Mouse (Mus musculus) heart, adult 2 months (tissue): Measurements from ENCODE around the gene Manbal. TPM values are rescaled to one million over a fixed set of nuclear protein-coding genes. Genes with fewer than 3 reads are reported as not detected.

ENCODE experiments used
- DNase-seq, 2 experiments: peaks; one replicate each; pipeline ENCODE4 v3.0.0; 2021
- H3K27ac ChIP-seq: fragments of 200-600 bp; 2 replicates; pipeline ENCODE4 v1.8.1; 2022
- H3K27me3 ChIP-seq: fragments of 200-500 bp; 2 replicates; pipeline ENCODE4 v1.6.1; 2012; ENCODE audit warnings: mild to moderate bottlenecking, low read length, inconsistent platforms, mixed read lengths; ENCODE audit not compliant: control insufficient read depth, insufficient read depth
- H3K36me3 ChIP-seq: fragments of 200-500 bp; 2 replicates; pipeline ENCODE4 v1.6.1; 2012; ENCODE audit warnings: low read length, inconsistent platforms; ENCODE audit not compliant: control insufficient read depth, insufficient read depth
- H3K4me1 ChIP-seq: fragments of 200-500 bp; 2 replicates; pipeline ENCODE4 v1.6.1; 2011; ENCODE audit warnings: low read length; ENCODE audit not compliant: control insufficient read depth, insufficient read depth
- H3K4me3 ChIP-seq: fragments of 200-600 bp; 2 replicates; pipeline ENCODE4 v1.8.1; 2022
- H3K79me2 ChIP-seq: fragments of 200-500 bp; replicated peaks from 2 replicates; pipeline ENCODE4 v1.6.1; 2012; ENCODE audit warnings: mild to moderate bottlenecking, inconsistent platforms, low read length, moderate library complexity, mixed read lengths; ENCODE audit not compliant: control insufficient read depth, insufficient read depth
- H3K9ac ChIP-seq: fragments of 200-500 bp; 2 replicates; pipeline ENCODE4 v1.6.1; 2012; ENCODE audit warnings: low read depth, mild to moderate bottlenecking, control low read depth, inconsistent platforms, low read length, mixed read lengths
- CTCF ChIP-seq: fragments of 200-600 bp; IDR thresholded peaks from 2 replicates; pipeline ENCODE4 v1.8.1; 2022; ENCODE audit warnings: antibody characterized with exemption, mild to moderate bottlenecking, moderate library complexity
- EP300 ChIP-seq: fragments of 200-500 bp; IDR thresholded peaks from 2 replicates; pipeline ENCODE4 v1.6.1; 2011; ENCODE audit warnings: low read depth, low read length, control low read depth; ENCODE audit not compliant: insufficient read depth
- POLR2A ChIP-seq: fragments of 200-500 bp; IDR thresholded peaks from 2 replicates; pipeline ENCODE4 v1.6.1; 2011; ENCODE audit warnings: mild to moderate bottlenecking, low read depth, low read length, control low read depth; ENCODE audit not compliant: insufficient read depth
- WGBS: fragments of 180-500 bp; shearing (Covaris S2); methylation state at CpG from one replicate; pipeline ENCODE4 v1.1.7; 2018; 5-methylcytosine and 5-hydroxymethylcytosine counted together
- intact Hi-C: fragments of 180-260 bp; cut with DNase I; formaldehyde crosslinking; loops from one replicate; pipeline ENCODE4 v1.15.1; 2025
- polyA plus RNA-seq: library from polyadenylated mRNA; depleted of rRNA; stranded (reverse); fragments of >200 nt; gene quantifications from 2 replicates; pipeline ENCODE4 v1.2.3, GENCODE M21; 2012
- total RNA-seq, 2 experiments: library from RNA; stranded (reverse); gene quantifications; 2 replicates each; pipeline ENCODE4 v1.2.3; 2021

Manbal gene
- total and polyA plus RNA-seq, 3 experiments, result 14.5 to 44.2 (median 20.1) TPM

GRCm38 (mm10) chr2:157424904-157425642 is 57.7 kb downstream of the Manbal start:
- H3K27me3 ChIP-seq, result no peaks in the 10 kb centered on the region
- H3K4me1 ChIP-seq, result peaks cover 4% of the 10 kb centered on the region; the same call in 1 of the 2 replicates
- no peak overlapping the region for H3K27ac ChIP-seq
- peak overlapping the region; percentile 54 for H3K4me3 ChIP-seq
- DNase-seq, result no peak
- H3K9ac ChIP-seq, result no peak overlapping the region
- WGBS, result 84% methylated on average over 16 of the region's 16 CpGs
- TF ChIP-seq EP300 (no peak), POLR2A (no peak), CTCF (no peak)
- intact Hi-C loops, result no loop called here
- no peaks in the 10 kb centered on the region for H3K79me2 ChIP-seq
- no peaks in the 10 kb centered on the region for H3K36me3 ChIP-seq

DNA sequence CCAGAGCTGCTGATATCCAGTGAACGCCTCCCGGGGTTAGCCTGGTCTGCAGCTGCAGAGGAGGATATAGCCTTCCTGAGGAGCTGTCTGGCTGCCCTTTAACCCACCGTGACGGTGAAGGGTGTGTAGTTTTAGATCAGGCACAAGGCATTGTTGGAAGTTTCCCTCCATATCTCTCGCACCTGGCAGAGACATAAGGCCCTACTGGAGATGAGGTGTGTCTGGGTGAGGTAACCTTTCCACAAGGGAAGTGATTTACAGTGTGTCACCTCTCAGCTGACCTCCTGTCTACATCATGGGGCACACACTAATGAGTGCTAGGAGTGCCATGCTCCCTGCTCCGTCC is 58.2 kb downstream of the Manbal start:
- Histone ChIP-seq H3K4me3 (no peak overlapping the region), H3K79me2 (no peaks in the 10 kb centered on the region), H3K27ac (no peak overlapping the region), H3K4me1 (peaks cover 4% of the 10 kb centered on the region; the same call in 1 of the 2 replicates), H3K27me3 (no peaks in the 10 kb centered on the region), H3K36me3 (no peaks in the 10 kb centered on the region), H3K9ac (no peak overlapping the region)
- intact Hi-C loops, result no loop called here
- DNase-seq, result no peak
- TF ChIP-seq EP300 (no peak), CTCF (no peak), POLR2A (no peak)
- 71% methylated on average over 6 of the region's 6 CpGs for WGBS

GRCm38 (mm10) chr2:157426171-157426570 is 58.8 kb downstream of the Manbal start:
- no peak for TF ChIP-seq POLR2A
- TF ChIP-seq EP300, result no peak
- no peak for TF ChIP-seq CTCF
- intact Hi-C loops, result no loop called here
- H3K27me3 ChIP-seq, result no peaks in the 10 kb centered on the region
- H3K4me3 ChIP-seq, result no peak overlapping the region
- H3K9ac ChIP-seq, result no peak overlapping the region
- no peaks in the 10 kb centered on the region for H3K36me3 ChIP-seq
- WGBS, result 72% methylated on average over 6 of the region's 6 CpGs
- no peaks in the 10 kb centered on the region for H3K79me2 ChIP-seq
- no peak overlapping the region for H3K27ac ChIP-seq
- DNase-seq, result peak; percentile 43 to 51
- peaks cover 4% of the 10 kb centered on the region; the same call in 1 of the 2 replicates for H3K4me1 ChIP-seq

DNA sequence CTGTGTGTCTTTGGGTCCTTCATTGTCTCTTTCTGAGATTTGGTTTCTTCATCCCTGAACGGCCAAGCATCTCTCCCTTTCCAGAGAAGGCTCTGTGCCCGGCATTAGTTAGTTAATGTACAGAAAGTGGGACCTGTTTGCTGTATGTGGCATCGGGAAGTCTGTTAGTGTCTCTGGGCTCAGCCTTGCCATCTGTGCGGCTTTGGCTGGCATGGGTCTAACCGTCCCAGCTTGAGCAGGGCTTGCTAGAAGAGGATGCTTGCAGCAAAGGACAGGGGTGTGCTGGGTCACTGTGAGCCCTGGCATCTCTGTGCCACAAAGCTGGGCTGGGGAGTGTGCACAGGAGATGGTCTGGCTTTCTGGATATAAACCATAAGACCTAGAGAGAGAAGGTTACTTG is 59.8 kb downstream of the Manbal start:
- intact Hi-C loops, result no loop called here
- Histone ChIP-seq H3K9ac (no peak overlapping the region), H3K79me2 (no peaks in the 10 kb centered on the region), H3K27me3 (no peaks in the 10 kb centered on the region), H3K27ac (no peak overlapping the region), H3K4me1 (peaks cover 4% of the 10 kb centered on the region; the same call in 1 of the 2 replicates), H3K36me3 (no peaks in the 10 kb centered on the region), H3K4me3 (no peak overlapping the region)
- DNase-seq, result no peak
- TF ChIP-seq POLR2A (no peak), EP300 (no peak), CTCF (no peak)
- 89% methylated on average over 5 of the region's 5 CpGs for WGBS

- H3K79me2 ChIP-seq, result no peaks in the 10 kb centered on the region
- no peaks in the 10 kb centered on the region for H3K36me3 ChIP-seq
- H3K4me1 ChIP-seq, result 0 out of 2 replicates have a peak, but pooled peaks cover 2% of the 10 kb centered on the region
- no peak overlapping the region for H3K27ac ChIP-seq
- H3K27me3 ChIP-seq, result no peaks in the 10 kb centered on the region
- intact Hi-C loops, result no loop called here
- H3K4me3 ChIP-seq, result no peak overlapping the region
- TF ChIP-seq CTCF, result no peak
- no peak for TF ChIP-seq POLR2A
- no peak for TF ChIP-seq EP300
- DNase-seq, result peak in 1 of 2 experiments; percentile 19
- H3K9ac ChIP-seq, result no peak overlapping the region
- 55% methylated on average over 13 of the region's 13 CpGs for WGBS
Measured at GRCm38 (mm10) chr2:157428351-157429139, 61.2 kb downstream of the Manbal start.

DNA sequence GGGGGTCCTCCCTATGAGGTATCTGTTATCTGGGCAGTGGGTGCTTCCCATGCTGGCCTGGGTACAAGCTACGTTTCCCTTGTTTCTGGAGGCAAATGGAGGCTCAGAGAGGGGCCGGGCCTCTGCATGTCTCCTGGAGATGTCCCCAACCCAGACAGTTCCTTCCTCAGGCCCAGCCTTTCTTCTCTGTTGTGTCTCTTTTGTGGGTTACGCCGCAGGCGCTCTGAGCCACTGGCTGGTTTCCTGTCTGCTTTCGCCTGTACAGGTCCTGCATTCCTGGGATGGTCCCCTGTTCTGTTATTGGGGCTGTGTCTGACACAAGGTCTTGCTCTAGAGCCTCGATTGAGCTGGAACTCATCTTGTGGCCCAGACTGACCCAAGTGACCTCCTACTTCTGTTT is 62.3 kb downstream of the Manbal start:
- no peak for TF ChIP-seq CTCF
- TF ChIP-seq EP300, result no peak
- no peak for TF ChIP-seq POLR2A
- intact Hi-C loops, result no loop called here

More for the DNA sequence above, 62.3 kb downstream of the Manbal start:
- no peaks in the 10 kb centered on the region for H3K79me2 ChIP-seq
- no peak overlapping the region for H3K27ac ChIP-seq
- H3K4me1 ChIP-seq, result 0 out of 2 replicates have a peak, but pooled peaks cover 2% of the 10 kb centered on the region
- H3K9ac ChIP-seq, result no peak overlapping the region
- H3K4me3 ChIP-seq, result no peak overlapping the region
- DNase-seq, result no peak
- WGBS, result 81% methylated on average over 7 of the region's 7 CpGs
- H3K27me3 ChIP-seq, result no peaks in the 10 kb centered on the region
- no peaks in the 10 kb centered on the region for H3K36me3 ChIP-seq
